ENCODE assay signal across 8 mouse cellular contexts in the genomic region with DNA sequence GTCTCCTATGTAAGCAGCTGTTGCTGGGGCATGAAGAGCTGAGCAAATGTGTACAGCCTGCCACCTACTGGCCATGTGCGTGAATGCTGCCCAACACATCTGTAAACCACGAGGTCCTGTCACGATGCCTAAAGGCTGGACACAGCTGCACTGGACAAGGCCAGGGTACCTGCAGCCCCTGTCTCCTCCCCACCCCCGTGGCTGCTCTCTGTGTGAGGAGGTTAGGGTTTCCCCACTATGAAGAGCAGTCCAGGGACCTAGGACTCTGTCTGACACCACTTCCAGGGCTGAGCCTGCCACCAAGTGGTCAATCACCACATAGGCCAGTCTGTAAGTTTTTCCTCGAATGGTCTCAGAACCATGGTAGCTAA. TPM values are rescaled to one million over a fixed set of nuclear protein-coding genes. Genes with fewer than 3 reads are reported as not detected.
DNase-seq lines count a peak whose midpoint lies in the region; ATAC-seq lines count a peak whose summit lies in the region.

No protein-coding gene starts in this region.

- H3K4me3 ChIP-seq in hindbrain, embryonic 15.5 days, result peak overlapping the region; percentile 44

- 0 out of 2 replicates have a peak, but pooled peaks cover 2% of the 10 kb centered on the region for H3K4me1 ChIP-seq in hindbrain, embryonic 15.5 days (replicated peaks)

- H3K27ac ChIP-seq in hindbrain, embryonic 15.5 days (replicated peaks), result 0 out of 2 replicates have a peak overlapping the region, but pooled peaks have one; percentile 39

- H3K36me3 ChIP-seq in hindbrain, embryonic 15.5 days, result no peaks in the 10 kb centered on the region

- no peaks in the 10 kb centered on the region for H3K9me3 ChIP-seq in hindbrain, embryonic 15.5 days

- WGBS in hindbrain, embryonic 15.5 days, result 2% methylated on average over 5 of the region's 5 CpGs

- H3K4me2 ChIP-seq in hindbrain, embryonic 15.5 days, result peak overlapping the region; percentile 81

- H3K27me3 ChIP-seq in hindbrain, embryonic 15.5 days, result no peaks in the 10 kb centered on the region

- peak; percentile 96 for ATAC-seq in hindbrain, embryonic 15.5 days (ENCODE audit: low FRiP score, low read depth)

- peak; percentile 76 for DNase-seq in WW6 (ENCODE audit: low read depth, low spot score)
- DNase-seq in cerebellum, postnatal 25 days, result peak; percentile 50 to 66
- peak; percentile 75 to 85 for DNase-seq in frontal cortex, postnatal 36 days (ENCODE audit: low spot score in 2 of 2)
- peak; percentile 61 to 64 for DNase-seq in layer of hippocampus, postnatal 36 days
- peak; percentile 82 for DNase-seq in lung, postnatal 25 days (ENCODE audit: low spot score)
- DNase-seq in retina, postnatal 1 day, result peak; percentile 92
- DNase-seq in thymus, postnatal 4 days, result peak; percentile 82

- peak overlapping the region; percentile 40 for H3K9ac ChIP-seq in hindbrain, embryonic 15.5 days

RNA-seq across cellular contexts. Expression of gene Fbp2, which starts 1.9 kb away (rescaled TPM):
- polyA plus RNA-seq in hindbrain, embryonic 15.5 days (2015; fragmentation: Nextera tagmentation; extraction: Ambion mirVana), result 0.69 and 1.2 TPM in 2 replicates
- total RNA-seq in layer of hippocampus, postnatal 36 days (2021), result not detected

RNA-seq across cellular contexts. Expression of gene Fbp1, which starts 31.8 kb away (rescaled TPM):
- polyA plus RNA-seq in hindbrain, embryonic 15.5 days (2015; fragmentation: Nextera tagmentation; extraction: Ambion mirVana), result 0.49 and 0.59 TPM in 2 replicates
- total RNA-seq in layer of hippocampus, postnatal 36 days (2021), result under 1 TPM in 1 of 2 experiments, not detected in 1; 0.40 TPM

Comparison
In these comparisons a context has a peak if more than half of its experiments do, and no peak if none do; other contexts are left out.
1. Peak in every context shown above with its lines: DNase-seq, ATAC-seq, H3K4me3 ChIP-seq and H3K27ac ChIP-seq.